Mouse (Mus musculus): ENCODE results near the gene Aacs. TPM values are rescaled to one million over a fixed set of nuclear protein-coding genes. Genes with fewer than 3 reads are reported as not detected.
A peak's percentile ranks its signal among the peaks of the same experiment; 100 is the strongest.
"Not testable (repeated sequence)": the region's sequence is repeated elsewhere in the genome, so short reads cannot be mapped to it uniquely, and the experiment has no call there.

The Aacs gene
- 92.1 and 103 TPM in 2 replicates for polyA plus RNA-seq (2015; fragmentation: Nextera tagmentation; extraction: Ambion mirVana)

DNA sequence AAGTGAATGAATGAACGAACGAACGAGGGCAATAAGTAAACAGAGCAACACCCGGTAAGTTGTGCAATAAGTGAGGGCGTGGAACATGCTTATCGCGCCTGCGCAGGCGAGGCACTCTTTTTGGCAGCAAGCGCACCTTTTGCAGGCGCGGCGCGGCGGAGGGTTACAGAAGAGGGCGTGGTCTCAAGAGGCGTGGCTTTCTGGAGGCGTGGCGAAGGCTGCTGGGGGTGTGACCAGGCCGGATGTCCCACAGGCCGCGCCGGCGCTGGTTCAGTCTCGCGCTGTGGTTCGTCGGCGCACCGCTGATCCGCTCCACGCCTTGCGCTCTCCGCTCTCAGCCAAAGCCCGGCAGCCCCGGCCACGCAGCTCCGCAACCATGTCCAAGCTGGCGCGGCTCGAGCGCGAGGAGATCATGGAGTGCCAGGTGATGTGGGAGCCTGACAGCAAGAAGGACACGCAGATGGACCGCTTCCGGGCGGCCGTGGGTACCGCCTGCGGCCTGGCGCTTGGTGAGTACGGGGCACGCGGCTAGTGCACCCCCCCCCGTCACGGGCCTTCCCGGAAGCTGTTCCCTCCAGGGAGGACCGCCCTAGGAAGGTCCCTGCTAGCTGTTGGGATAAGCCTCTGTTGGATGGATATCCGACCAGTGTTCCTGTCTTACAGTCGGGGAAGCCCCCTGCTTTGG is at the start of gene Aacs:
Aacs (plus strand) TSS at position 214 of the 685 bp plus-strand sequence.
- WGBS, result under 1% methylated on average over 60 of the region's 60 CpGs
- Histone ChIP-seq H3K4me3 (replicated peaks) (peak within 1 kb of the TSS; percentile 95), H3K4me1 (peaks cover 50% of the 10 kb centered on the region), H3K9ac (replicated peaks) (peak within 1 kb of the TSS; percentile 91), H3K9me3 (replicated peaks) (no peaks in the 10 kb centered on the region), H3K36me3 (0 out of 2 replicates have a peak, but pooled peaks cover 6% of the 10 kb centered on the region), H3K4me2 (peak within 1 kb of the TSS; percentile 89), H3K27me3 (replicated peaks) (no peaks in the 10 kb centered on the region), H3K27ac (replicated peaks) (peak within 1 kb of the TSS; percentile 89)
- ATAC-seq (ENCODE audit: low FRiP score), result peak; percentile 94

DNA sequence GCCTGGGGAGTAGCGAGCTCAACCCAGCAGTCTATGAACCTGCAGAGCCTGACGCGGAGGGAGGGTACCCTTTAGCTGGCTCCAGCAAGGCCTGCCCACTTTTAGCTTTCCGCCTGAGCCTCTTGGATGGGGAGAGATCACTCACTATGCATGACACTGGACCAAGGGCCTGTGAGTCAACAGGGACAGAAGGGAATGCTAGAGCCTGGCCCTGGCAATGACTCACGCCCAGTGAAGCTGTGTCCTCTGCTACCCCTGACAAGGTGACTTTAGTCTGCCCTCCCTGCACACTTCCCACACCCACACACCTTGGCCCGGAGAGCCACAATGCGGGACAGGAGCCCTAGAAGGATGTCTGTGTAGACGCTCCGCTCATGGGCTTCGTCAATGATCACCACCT is 49.3 kb upstream of the Aacs start:
- H3K9me3 ChIP-seq (replicated peaks), result no peaks in the 10 kb centered on the region
- no peak overlapping the region for H3K4me3 ChIP-seq (replicated peaks)
- no peaks in the 10 kb centered on the region for H3K4me1 ChIP-seq
- 98% methylated on average over 10 of the region's 10 CpGs for WGBS
- no peak overlapping the region for H3K4me2 ChIP-seq
- H3K36me3 ChIP-seq, result peaks cover 97% of the 10 kb centered on the region
- H3K27ac ChIP-seq (replicated peaks), result no peak overlapping the region
- no peak for ATAC-seq (ENCODE audit: low FRiP score)
- no peaks in the 10 kb centered on the region for H3K27me3 ChIP-seq (replicated peaks)
- no peak overlapping the region for H3K9ac ChIP-seq (replicated peaks)

DNA sequence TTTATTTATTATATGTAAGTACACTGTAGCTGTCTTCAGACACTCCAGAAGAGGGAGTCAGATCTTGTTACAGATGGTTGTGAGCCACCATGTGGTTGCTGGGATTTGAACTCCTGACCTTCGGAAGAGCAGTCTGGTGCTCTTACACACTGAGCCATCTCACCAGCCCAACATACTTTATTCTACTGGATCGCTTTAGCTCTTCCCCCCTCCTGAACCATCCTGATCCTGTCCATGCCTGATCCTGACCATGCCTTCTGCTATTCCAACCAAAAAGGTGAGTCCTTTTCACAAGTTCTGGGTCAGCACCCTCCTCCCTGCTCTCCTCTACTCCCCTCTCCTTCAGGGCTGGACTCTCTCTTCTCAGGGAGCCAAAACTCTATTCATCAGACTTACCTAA is 43.3 kb upstream of the Aacs start:
- Histone ChIP-seq H3K36me3 (peaks cover 43% of the 10 kb centered on the region), H3K4me1 (peaks cover 12% of the 10 kb centered on the region), H3K4me3 (replicated peaks) (peak overlapping the region; percentile 94; the same call in 1 of the 2 replicates), H3K4me2 (peak overlapping the region; percentile 91)
- ATAC-seq (ENCODE audit: low FRiP score); H3K9ac ChIP-seq (replicated peaks); H3K27ac ChIP-seq (replicated peaks); H3K9me3 ChIP-seq (replicated peaks); H3K27me3 ChIP-seq (replicated peaks): not testable (repeated sequence)
- 94% methylated on average over 2 of the region's 2 CpGs for WGBS

DNA sequence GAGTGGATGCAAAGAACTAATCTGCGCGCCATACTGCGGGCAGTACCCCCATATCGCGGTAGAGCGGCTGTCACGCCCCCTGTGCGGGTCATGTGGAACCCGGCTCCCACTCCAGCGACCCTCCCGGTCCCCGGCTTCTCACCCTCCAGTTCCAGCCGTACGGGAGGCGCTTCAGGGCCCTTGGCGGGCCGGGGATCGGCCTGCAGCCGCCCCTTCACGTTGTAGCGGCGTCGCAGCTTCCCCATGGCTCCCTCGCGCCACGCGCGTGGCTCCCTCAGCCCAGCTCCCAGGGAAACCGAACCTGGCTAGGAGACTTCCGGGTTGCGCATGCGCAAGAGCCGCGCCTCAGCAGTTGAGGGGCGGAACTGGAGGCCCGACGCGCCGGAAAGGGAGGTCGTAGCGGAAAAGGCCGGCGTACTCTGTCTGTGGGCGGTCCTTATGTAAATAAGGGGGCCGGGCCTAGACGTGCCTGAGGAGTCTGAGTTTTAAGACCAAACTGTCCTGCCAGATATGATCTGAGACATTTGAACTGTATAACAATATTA is 41.7 kb upstream of the Aacs start, which contains the start of gene Dhx37:
Dhx37 (minus strand) TSS at position 329 of the 545 bp plus-strand sequence.
- no peaks in the 10 kb centered on the region for H3K9me3 ChIP-seq (replicated peaks)

DNA sequence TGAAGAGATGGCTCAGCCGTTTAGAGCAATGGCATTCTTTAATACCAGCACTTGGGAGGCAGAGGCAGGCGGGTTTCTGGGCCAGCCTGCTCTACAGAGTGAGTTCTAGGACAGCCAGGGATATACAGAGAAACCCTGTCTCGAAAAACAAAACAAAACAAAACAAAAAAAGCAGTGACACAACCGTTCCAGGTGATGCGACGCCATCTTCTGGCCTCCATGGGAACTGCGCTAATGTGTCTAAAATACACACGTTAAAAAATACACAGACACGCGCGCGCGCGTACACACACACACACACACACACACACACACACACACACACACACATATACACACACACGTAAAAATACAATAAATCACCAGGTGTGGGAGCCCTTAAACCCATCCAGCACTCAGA is 41.3 kb upstream of the Aacs start:
- Histone ChIP-seq H3K4me1 (peaks cover 12% of the 10 kb centered on the region), H3K27ac (replicated peaks) (0 out of 2 replicates have a peak overlapping the region, but pooled peaks have one; percentile 49), H3K36me3 (peaks cover 23% of the 10 kb centered on the region), H3K4me3 (replicated peaks) (peak overlapping the region; percentile 94), H3K4me2 (peak overlapping the region; percentile 91)
- H3K27me3 ChIP-seq (replicated peaks); H3K9me3 ChIP-seq (replicated peaks); ATAC-seq (ENCODE audit: low FRiP score); H3K9ac ChIP-seq (replicated peaks): not testable (repeated sequence)
- 51% methylated on average over 15 of the region's 15 CpGs for WGBS

More for the DNA sequence above, 41.7 kb upstream of the Aacs start, which contains the start of gene Dhx37:
- Histone ChIP-seq H3K4me2 (peak within 1 kb of the TSS; percentile 91), H3K4me1 (peaks cover 12% of the 10 kb centered on the region), H3K27ac (replicated peaks) (peak within 1 kb of the TSS; percentile 80), H3K36me3 (peaks cover 28% of the 10 kb centered on the region), H3K4me3 (replicated peaks) (peak within 1 kb of the TSS; percentile 94), H3K9ac (replicated peaks) (peak within 1 kb of the TSS; percentile 86), H3K27me3 (replicated peaks) (no peaks in the 10 kb centered on the region)
- under 1% methylated on average over 46 of the region's 46 CpGs for WGBS
- peak; percentile 96 for ATAC-seq (ENCODE audit: low FRiP score)

DNA sequence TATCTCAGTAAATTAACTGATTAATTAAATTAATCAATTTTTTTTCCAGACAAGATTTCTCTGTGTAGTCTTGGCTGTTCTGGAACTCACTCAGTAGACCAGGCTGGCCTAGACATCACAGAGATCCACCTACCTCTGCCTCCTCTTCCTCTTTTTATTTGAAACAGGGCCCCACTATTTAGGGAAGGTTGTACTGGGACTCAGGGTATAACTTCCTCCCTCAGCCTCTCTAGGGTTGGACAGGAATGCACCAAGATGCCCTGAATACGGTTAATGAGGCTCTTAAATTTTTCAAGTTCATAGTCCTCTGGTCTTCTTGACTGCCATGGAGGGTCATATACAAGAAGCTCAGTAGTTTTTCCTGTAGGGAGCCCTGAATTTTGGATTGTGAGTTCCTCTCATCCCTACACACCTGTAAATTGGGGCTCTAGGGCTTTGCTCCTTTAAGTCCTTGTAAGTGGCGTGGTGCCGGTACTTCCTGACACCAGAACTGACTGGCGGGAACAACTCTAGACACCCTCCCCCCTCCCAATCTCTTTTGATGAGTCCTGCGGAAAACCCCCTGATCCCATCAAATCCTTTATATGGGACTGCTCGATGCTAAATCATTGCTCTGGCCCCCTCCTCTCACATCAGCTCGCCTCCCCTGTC is 34.9 kb upstream of the Aacs start:
- H3K9me3 ChIP-seq (replicated peaks), result no peaks in the 10 kb centered on the region
- peak overlapping the region; percentile 91 for H3K9ac ChIP-seq (replicated peaks)
- peak overlapping the region; percentile 95 for H3K4me3 ChIP-seq (replicated peaks)
- ATAC-seq (ENCODE audit: low FRiP score), result no peak; the same call in 1 of the 2 replicates
- no peaks in the 10 kb centered on the region for H3K27me3 ChIP-seq (replicated peaks)
- H3K4me2 ChIP-seq, result peak overlapping the region; percentile 79
- peak overlapping the region; percentile 88 for H3K27ac ChIP-seq (replicated peaks)
- H3K4me1 ChIP-seq, result peaks cover 25% of the 10 kb centered on the region
- WGBS, result 5% methylated on average over 7 of the region's 7 CpGs
- H3K36me3 ChIP-seq, result no peaks in the 10 kb centered on the region

DNA sequence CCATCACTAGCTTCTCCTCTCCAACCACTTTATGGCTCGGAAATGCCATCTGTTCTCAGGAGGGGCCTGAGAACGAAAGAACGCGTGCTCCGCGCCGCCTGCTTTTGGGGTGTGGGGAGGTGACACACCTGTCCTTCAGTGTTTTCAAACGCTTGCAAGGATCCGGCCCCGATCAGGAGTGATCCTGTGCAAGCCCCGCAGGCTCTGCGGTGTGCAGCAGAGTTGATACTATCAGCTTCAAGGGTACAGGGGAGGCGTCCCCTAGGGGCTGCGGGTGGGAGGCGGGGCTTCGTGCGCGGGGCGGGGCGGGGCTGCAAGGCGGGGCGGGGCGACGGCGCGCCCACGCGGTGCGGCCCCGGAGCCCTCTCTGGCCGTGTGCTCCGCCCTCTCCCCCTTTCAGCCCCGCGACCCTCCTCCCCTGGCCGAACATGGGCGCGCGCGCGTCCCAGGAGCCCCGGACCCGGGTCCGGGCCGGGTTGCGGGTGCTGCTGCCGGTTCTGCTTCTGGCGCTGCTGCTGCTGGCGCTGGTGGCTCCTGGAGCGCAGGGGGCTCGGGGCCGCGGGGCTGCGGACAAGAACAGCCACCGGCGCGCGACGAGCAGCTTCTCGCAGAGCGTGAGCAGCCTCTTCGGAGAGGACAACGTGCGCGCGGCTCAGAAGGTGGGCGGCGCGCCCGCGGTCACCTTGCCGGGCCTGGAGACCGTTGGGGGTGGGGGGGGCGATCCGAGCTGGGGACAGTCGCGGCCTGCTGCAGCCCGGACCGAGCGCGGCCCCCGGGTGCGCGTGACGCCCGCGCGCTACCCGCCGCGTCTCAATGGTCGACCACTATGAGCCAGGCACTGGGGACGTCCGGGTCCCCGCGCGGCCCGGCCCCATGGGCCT is 34.1 kb upstream of the Aacs start, which contains the start of gene Bri3bp:
Bri3bp (plus strand) TSS at position 335 of the 881 bp plus-strand sequence.
- 0% methylated on average over 79 of the region's 97 CpGs for WGBS
- Histone ChIP-seq H3K27ac (replicated peaks) (peak within 1 kb of the TSS; percentile 88), H3K9me3 (replicated peaks) (no peaks in the 10 kb centered on the region), H3K4me2 (peak within 1 kb of the TSS; percentile 79), H3K27me3 (replicated peaks) (no peaks in the 10 kb centered on the region), H3K4me3 (replicated peaks) (peak within 1 kb of the TSS; percentile 95), H3K4me1 (peaks cover 29% of the 10 kb centered on the region), H3K9ac (replicated peaks) (peak within 1 kb of the TSS; percentile 91), H3K36me3 (no peaks in the 10 kb centered on the region)
- ATAC-seq (ENCODE audit: low FRiP score), result peak; percentile 89

DNA sequence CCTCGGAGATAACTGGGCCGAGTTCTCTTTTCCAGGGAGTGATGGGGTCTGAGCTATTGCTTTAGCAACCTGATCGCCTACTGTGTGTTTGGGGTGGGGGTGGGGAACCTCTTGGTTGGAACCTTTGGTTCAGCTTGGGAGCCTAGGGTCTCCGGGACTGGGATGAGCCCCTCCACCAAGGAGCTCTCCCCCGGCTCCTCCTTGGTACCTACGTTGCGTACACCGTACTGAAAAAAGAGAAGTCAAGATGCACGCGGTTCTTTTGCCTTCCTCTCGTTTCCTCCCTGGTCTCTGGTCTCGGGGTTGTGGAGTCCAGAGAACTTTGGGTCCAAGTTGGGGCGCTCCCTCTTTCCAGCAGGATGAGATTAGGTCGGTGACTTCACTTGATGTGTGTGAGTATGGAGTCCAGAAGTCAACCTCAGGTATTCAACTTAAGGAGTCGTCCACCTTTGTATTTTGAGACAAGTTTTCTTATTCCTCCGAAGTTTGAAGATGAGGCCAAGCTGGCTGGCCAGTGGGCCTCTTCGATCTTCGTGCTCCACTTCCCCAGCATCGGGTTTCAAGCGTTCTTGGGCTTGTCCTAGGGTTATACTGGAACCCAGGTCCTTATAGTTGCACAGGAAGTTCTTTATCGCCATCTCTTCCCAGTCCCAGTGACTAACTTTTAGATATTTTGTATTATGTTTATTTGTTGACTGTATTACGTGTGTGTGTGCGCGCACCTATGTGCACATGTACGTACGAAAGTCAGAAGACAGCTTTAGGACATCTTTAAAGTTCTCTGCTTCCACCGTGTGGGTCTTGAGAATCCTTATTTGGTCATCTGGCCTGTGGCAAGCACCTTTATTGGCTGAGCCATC is 33.2 kb upstream of the Aacs start:
- peak overlapping the region; percentile 79 for H3K4me2 ChIP-seq
- no peaks in the 10 kb centered on the region for H3K9me3 ChIP-seq (replicated peaks)
- ATAC-seq (ENCODE audit: low FRiP score), result peak; percentile 18; the same call in 1 of the 2 replicates
- H3K9ac ChIP-seq (replicated peaks), result peak overlapping the region; percentile 91
- H3K4me3 ChIP-seq (replicated peaks), result peak overlapping the region; percentile 95
- H3K27me3 ChIP-seq (replicated peaks), result no peaks in the 10 kb centered on the region
- peaks cover 29% of the 10 kb centered on the region for H3K4me1 ChIP-seq
- peak overlapping the region; percentile 88 for H3K27ac ChIP-seq (replicated peaks)
- no peaks in the 10 kb centered on the region for H3K36me3 ChIP-seq
- 23% methylated on average over 27 of the region's 27 CpGs for WGBS

DNA sequence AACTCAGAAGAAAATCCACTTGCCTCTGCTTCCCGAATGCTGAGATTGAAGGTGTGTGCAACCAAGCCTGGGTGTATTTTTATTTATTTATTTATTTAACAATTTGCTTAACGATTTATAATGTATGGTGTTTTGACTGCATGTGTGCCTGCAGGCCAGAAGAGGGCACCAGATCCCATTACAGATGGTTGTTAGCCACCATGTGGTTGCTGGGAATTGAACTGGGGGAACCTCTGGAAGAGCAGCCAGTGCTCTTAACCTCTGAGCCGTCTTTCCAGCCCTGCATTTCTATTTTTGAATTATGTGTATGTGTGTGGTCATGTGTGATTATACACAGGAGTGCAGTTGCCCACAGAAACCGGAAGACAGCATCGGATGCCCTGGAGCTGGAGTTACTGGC is 32.3 kb upstream of the Aacs start:
- Histone ChIP-seq H3K36me3 (no peaks in the 10 kb centered on the region), H3K9me3 (replicated peaks) (no peaks in the 10 kb centered on the region), H3K9ac (replicated peaks) (no peak overlapping the region), H3K4me2 (no peak overlapping the region), H3K27ac (replicated peaks) (no peak overlapping the region), H3K4me1 (peaks cover 29% of the 10 kb centered on the region), H3K4me3 (replicated peaks) (no peak overlapping the region), H3K27me3 (replicated peaks) (no peaks in the 10 kb centered on the region)
- 90% methylated on average over 5 of the region's 5 CpGs for WGBS
- no peak for ATAC-seq (ENCODE audit: low FRiP score)

DNA sequence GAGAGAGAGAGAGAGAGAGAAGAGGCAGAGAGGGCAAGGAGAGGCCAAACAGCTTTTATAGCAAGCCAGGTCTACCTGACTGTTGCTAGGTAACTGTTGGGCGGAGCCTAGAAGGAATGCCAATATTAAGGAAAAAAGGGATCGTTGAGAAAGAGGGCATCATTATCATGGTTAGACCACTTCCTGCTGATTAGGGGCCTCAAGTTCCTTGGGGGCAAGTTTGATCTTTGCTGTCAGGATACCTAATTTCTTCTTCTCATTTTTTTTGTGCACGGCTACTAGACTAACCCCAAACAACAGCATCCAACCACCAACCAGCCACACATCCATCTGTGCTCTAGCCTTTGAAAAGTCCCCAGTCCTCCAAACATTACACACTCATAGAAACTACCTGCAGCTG is 31.7 kb upstream of the Aacs start:
- peaks cover 29% of the 10 kb centered on the region for H3K4me1 ChIP-seq
- no peak overlapping the region for H3K9ac ChIP-seq (replicated peaks)
- H3K36me3 ChIP-seq, result no peaks in the 10 kb centered on the region
- no peak for ATAC-seq (ENCODE audit: low FRiP score)
- H3K27me3 ChIP-seq (replicated peaks), result no peaks in the 10 kb centered on the region
- no peak overlapping the region for H3K27ac ChIP-seq (replicated peaks)
- no peaks in the 10 kb centered on the region for H3K9me3 ChIP-seq (replicated peaks)
- no peak overlapping the region for H3K4me3 ChIP-seq (replicated peaks)
- H3K4me2 ChIP-seq, result no peak overlapping the region
- 87% methylated on average over 3 of the region's 3 CpGs for WGBS
